Mouse (Mus musculus): Measurements from ENCODE around the gene Slfn9. TPM values are rescaled to one million over a fixed set of nuclear protein-coding genes. Genes with fewer than 3 reads are reported as not detected.
"Not testable (repeated sequence)": the region's sequence is repeated elsewhere in the genome, so short reads cannot be mapped to it uniquely, and the experiment has no call there.

Slfn9 gene
- total and polyA plus RNA-seq, 3 experiments = 0.20 to 0.99 (median 0.82) TPM

GRCm38 (mm10) chr11:82987621-82988020 is 4.0 kb downstream of the Slfn9 start:
- H3K27me3 ChIP-seq (ENCODE audit: control insufficient read depth, insufficient read depth, low read length) = no peaks in the 10 kb centered on the region
- no peaks in the 10 kb centered on the region for H3K79me2 ChIP-seq (replicated peaks; ENCODE audit: control insufficient read depth, insufficient read depth, low read length)
- H3K36me3 ChIP-seq (ENCODE audit: control insufficient read depth, insufficient read depth, low read length) = no peaks in the 10 kb centered on the region
- 86% methylated on average over 6 of the region's 6 CpGs for WGBS
- no peak overlapping the region for H3K27ac ChIP-seq
- H3K4me3 ChIP-seq = no peak overlapping the region
- peaks cover under 1% of the 10 kb centered on the region for H3K4me1 ChIP-seq (ENCODE audit: control insufficient read depth, insufficient read depth, low read length)
- H3K9ac ChIP-seq (ENCODE audit: low read depth, low read length) = no peak overlapping the region
- intact Hi-C loops (cut with DNase I) = no loop called here
- DNase-seq = no peak
- TF ChIP-seq EP300 (IDR thresholded peaks at IDR 0.05; ENCODE audit: insufficient read depth, low read depth, low read length) (no peak), CTCF (IDR thresholded peaks at IDR 0.05) (no peak), POLR2A (IDR thresholded peaks at IDR 0.05; ENCODE audit: insufficient read depth, low read depth, low read length) (no peak)

GRCm38 (mm10) chr11:82983193-82983592 is 8.4 kb downstream of the Slfn9 start:
- intact Hi-C loops (cut with DNase I) = no loop called here

GRCm38 (mm10) chr11:82982409-82982808 is 9.2 kb downstream of the Slfn9 start:
- H3K4me3 ChIP-seq; H3K4me1 ChIP-seq (ENCODE audit: control insufficient read depth, insufficient read depth, low read length); DNase-seq; H3K36me3 ChIP-seq (ENCODE audit: control insufficient read depth, insufficient read depth, low read length); H3K79me2 ChIP-seq (replicated peaks; ENCODE audit: control insufficient read depth, insufficient read depth, low read length); H3K27me3 ChIP-seq (ENCODE audit: control insufficient read depth, insufficient read depth, low read length); H3K9ac ChIP-seq (ENCODE audit: low read depth, low read length); intact Hi-C loops (cut with DNase I); H3K27ac ChIP-seq: not testable (repeated sequence)
- WGBS = 94% methylated on average over 2 of the region's 2 CpGs

More at GRCm38 (mm10) chr11:82983193-82983592, 8.4 kb downstream of the Slfn9 start:
- DNase-seq = no peak
- H3K4me3 ChIP-seq = no peak overlapping the region
- H3K27ac ChIP-seq = no peak overlapping the region
- 79% methylated on average over 17 of the region's 17 CpGs for WGBS
- no peaks in the 10 kb centered on the region for H3K4me1 ChIP-seq (ENCODE audit: control insufficient read depth, insufficient read depth, low read length)
- no peaks in the 10 kb centered on the region for H3K27me3 ChIP-seq (ENCODE audit: control insufficient read depth, insufficient read depth, low read length)
- no peaks in the 10 kb centered on the region for H3K36me3 ChIP-seq (ENCODE audit: control insufficient read depth, insufficient read depth, low read length)
- no peak overlapping the region for H3K9ac ChIP-seq (ENCODE audit: low read depth, low read length)
- H3K79me2 ChIP-seq (replicated peaks; ENCODE audit: control insufficient read depth, insufficient read depth, low read length) = no peaks in the 10 kb centered on the region
- no peak for TF ChIP-seq POLR2A (IDR thresholded peaks at IDR 0.05; ENCODE audit: insufficient read depth, low read depth, low read length)
- no peak for TF ChIP-seq CTCF (IDR thresholded peaks at IDR 0.05)
- TF ChIP-seq EP300 (IDR thresholded peaks at IDR 0.05; ENCODE audit: insufficient read depth, low read depth, low read length) = no peak

GRCm38 (mm10) chr11:82973916-82974315 is 17.7 kb downstream of the Slfn9 start:
- Histone ChIP-seq H3K79me2 (replicated peaks; ENCODE audit: control insufficient read depth, insufficient read depth, low read length) (no peaks in the 10 kb centered on the region), H3K27ac (no peak overlapping the region), H3K4me3 (no peak overlapping the region), H3K9ac (ENCODE audit: low read depth, low read length) (no peak overlapping the region), H3K36me3 (ENCODE audit: control insufficient read depth, insufficient read depth, low read length) (no peaks in the 10 kb centered on the region), H3K27me3 (ENCODE audit: control insufficient read depth, insufficient read depth, low read length) (no peaks in the 10 kb centered on the region), H3K4me1 (ENCODE audit: control insufficient read depth, insufficient read depth, low read length) (no peaks in the 10 kb centered on the region; the same call in 1 of the 2 replicates)
- WGBS = 33% methylated on average over 5 of the region's 5 CpGs
- no peak for TF ChIP-seq EP300 (IDR thresholded peaks at IDR 0.05; ENCODE audit: insufficient read depth, low read depth, low read length)
- no peak for TF ChIP-seq CTCF (IDR thresholded peaks at IDR 0.05)
- TF ChIP-seq POLR2A (IDR thresholded peaks at IDR 0.05; ENCODE audit: insufficient read depth, low read depth, low read length) = no peak
- peak in 1 of 2 experiments; percentile 35 for DNase-seq
- intact Hi-C loops (cut with DNase I) = loop anchor here (5.0 kb wide), 1 partner anchor 258 kb away; no protein-coding TSS in a partner anchor

GRCm38 (mm10) chr11:82971590-82971974 is 20.0 kb downstream of the Slfn9 start:
- Histone ChIP-seq H3K79me2 (replicated peaks; ENCODE audit: control insufficient read depth, insufficient read depth, low read length) (no peaks in the 10 kb centered on the region), H3K4me1 (ENCODE audit: control insufficient read depth, insufficient read depth, low read length) (no peaks in the 10 kb centered on the region; the same call in 1 of the 2 replicates), H3K9ac (ENCODE audit: low read depth, low read length) (no peak overlapping the region), H3K36me3 (ENCODE audit: control insufficient read depth, insufficient read depth, low read length) (no peaks in the 10 kb centered on the region), H3K4me3 (no peak overlapping the region), H3K27me3 (ENCODE audit: control insufficient read depth, insufficient read depth, low read length) (no peaks in the 10 kb centered on the region), H3K27ac (no peak overlapping the region)
- intact Hi-C loops (cut with DNase I) = loop anchor here (5.0 kb wide), 1 partner anchor 261 kb away; no protein-coding TSS in a partner anchor
- no peak for DNase-seq
- WGBS = 63% methylated on average over 11 of the region's 11 CpGs
- no peak for TF ChIP-seq CTCF (IDR thresholded peaks at IDR 0.05)
- TF ChIP-seq POLR2A (IDR thresholded peaks at IDR 0.05; ENCODE audit: insufficient read depth, low read depth, low read length) = no peak
- TF ChIP-seq EP300 (IDR thresholded peaks at IDR 0.05; ENCODE audit: insufficient read depth, low read depth, low read length) = no peak

GRCm38 (mm10) chr11:82970712-82971589 is 20.7 kb downstream of the Slfn9 start:
- Histone ChIP-seq H3K36me3 (ENCODE audit: control insufficient read depth, insufficient read depth, low read length) (no peaks in the 10 kb centered on the region), H3K4me3 (no peak overlapping the region), H3K79me2 (replicated peaks; ENCODE audit: control insufficient read depth, insufficient read depth, low read length) (no peaks in the 10 kb centered on the region), H3K4me1 (ENCODE audit: control insufficient read depth, insufficient read depth, low read length) (no peaks in the 10 kb centered on the region; the same call in 1 of the 2 replicates), H3K9ac (ENCODE audit: low read depth, low read length) (peak overlapping the region; percentile 52), H3K27me3 (ENCODE audit: control insufficient read depth, insufficient read depth, low read length) (no peaks in the 10 kb centered on the region), H3K27ac (no peak overlapping the region)
- TF ChIP-seq EP300 (IDR thresholded peaks at IDR 0.05; ENCODE audit: insufficient read depth, low read depth, low read length) (no peak), CTCF (IDR thresholded peaks at IDR 0.05) (peak; percentile 74)
- intact Hi-C loops (cut with DNase I) = loop anchor here (5.0 kb wide), 1 partner anchor 261 kb away; no protein-coding TSS in a partner anchor
- DNase-seq = peak; percentile 33 to 60
- 14% methylated on average over 31 of the region's 31 CpGs for WGBS

Measured in heart, adult 2 months (tissue).